Mouse (Mus musculus) gastrocnemius, postnatal 36 days (tissue): Measurements from ENCODE around the gene Acpp. TPM values are rescaled to one million over a fixed set of nuclear protein-coding genes. Genes with fewer than 3 reads are reported as not detected.

Experiments
- DNase-seq, 2 experiments: peaks; one replicate each; pipeline ENCODE4 v3.0.0; 2022
- intact Hi-C: fragments of 180-260 bp; cut with DNase I; formaldehyde crosslinking; loops from one replicate; pipeline ENCODE4 v1.15.1; 2025
- total RNA-seq, 2 experiments: library from RNA; stranded (reverse); gene quantifications; 2 replicates each; pipeline ENCODE4 v1.2.3; 2021

Gene Acpp
- total RNA-seq, 2 experiments from 2014 or later = 0.38 TPM; not detected in 1

DNA sequence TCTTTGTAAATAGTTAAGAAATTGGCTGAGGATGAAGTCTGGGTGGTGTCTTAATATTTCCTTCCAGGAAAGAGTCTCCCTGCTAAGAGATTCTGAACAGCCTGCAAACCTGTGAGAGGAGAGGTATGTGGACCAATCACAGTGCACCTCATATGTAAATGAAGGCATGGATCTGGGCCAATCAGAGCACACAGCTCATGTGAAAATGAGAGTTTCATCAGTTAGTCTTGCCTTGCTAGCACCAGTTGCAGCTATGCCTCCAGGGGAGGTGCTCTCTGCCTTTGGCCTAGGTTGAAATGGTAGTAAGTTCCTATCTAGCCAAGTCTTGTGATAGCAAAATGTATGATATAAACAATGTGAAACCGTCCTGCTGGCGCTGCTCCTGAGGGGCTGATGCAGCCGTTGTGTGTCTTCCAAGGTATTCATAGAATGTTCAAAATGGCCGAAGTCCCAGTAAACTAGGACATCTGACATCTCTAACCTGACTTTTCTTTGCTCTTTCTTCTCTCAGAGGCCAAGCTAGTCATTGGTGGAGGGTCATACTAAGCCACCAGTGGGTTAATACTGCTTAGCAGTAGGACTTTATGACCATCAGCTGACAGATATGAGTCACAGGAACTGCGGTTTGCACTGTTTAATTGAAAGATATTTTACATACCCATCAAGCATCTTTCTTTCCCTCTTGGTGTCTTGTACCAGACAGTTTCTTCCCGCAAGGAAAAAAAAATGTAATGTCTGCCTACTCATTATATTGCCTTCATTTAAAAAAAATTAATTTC lies 32.0 kb downstream of the Acpp start:
- intact Hi-C loops = loop anchor here (1.0 kb wide), 1 partner anchor 28 kb away; no protein-coding TSS in a partner anchor
- DNase-seq = no peak

DNA sequence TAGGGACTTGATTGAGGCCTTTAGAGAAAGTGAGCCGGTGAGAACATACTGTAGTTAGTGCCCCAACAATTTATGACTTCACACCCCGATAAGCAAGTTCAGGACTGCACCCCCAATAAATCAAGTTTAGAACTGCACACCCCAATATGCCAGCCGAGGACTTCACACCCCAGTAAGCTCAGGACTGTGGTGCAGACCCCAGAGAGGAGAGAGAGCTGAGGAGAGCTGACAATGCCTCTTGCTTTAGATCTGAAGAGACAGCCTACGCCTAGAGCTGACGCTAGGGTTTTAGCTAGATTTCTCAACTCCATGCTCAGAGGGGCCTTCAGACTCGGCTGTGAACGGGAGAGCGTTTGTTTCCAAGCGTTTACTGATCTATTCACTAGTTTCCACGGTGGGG lies 32.7 kb downstream of the Acpp start:
- intact Hi-C loops = no loop called here
- DNase-seq = no peak

DNA sequence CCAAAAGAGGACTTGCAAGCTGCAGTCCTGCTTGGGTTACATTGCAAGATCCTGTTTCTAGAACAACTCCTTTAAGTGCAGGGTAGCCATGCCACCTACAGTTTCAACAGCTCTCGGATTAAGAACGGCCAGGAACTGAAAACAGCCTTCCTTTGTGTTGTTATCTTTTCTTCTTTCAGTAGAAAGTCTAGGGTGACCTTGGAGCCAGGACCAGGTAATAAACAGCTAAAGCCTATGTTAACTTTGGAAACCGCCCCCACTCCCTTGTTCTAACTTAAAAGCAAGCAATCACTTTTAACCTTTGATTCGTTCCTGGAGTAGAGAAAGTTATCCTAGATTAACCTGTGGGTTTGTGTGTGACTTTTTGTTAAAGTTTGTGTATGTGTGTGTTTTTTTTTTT lies 33.2 kb downstream of the Acpp start:
- intact Hi-C loops = no loop called here
- no peak for DNase-seq

DNA sequence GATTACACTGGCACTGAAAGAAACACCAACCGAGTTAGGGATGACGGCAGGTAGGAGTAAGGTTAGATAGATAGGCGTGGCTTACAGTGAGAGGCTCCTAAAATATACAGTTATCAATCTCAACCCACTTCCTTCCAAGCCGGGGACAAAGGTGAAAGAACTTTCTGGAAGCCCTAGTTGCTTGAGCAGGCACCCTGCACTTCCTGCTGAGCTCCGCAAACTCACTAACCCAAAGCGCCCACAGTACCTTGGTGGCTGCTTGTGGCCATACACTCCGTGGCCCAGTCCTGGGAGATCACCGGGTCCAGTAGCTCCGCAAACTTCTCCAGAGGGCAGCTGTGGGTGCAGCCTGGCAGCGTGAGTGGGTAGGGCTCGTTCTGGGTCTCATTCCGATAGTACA lies 37.0 kb downstream of the Acpp start:
- no peak for DNase-seq
- intact Hi-C loops = no loop called here

DNA sequence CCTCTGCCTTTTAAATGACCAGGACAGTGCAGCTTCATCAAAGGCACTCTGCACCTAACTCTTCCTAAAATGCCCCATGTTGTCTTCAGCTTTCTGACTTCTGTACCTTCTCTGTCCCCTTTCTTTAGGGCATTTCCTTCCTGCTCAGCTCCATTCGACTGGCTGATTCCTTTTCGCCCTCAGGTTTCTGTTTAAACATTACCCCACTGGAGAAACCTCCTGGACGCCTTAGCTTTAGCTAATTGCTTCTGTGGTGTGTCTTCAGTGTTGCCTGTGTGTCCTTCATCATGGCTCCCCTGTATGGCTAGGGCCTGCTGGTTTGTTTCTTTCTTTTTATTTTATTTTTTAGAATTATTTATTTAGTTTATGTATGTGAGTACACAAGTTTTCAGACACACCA lies 40.5 kb downstream of the Acpp start:
- intact Hi-C loops = no loop called here
- no peak for DNase-seq

DNA sequence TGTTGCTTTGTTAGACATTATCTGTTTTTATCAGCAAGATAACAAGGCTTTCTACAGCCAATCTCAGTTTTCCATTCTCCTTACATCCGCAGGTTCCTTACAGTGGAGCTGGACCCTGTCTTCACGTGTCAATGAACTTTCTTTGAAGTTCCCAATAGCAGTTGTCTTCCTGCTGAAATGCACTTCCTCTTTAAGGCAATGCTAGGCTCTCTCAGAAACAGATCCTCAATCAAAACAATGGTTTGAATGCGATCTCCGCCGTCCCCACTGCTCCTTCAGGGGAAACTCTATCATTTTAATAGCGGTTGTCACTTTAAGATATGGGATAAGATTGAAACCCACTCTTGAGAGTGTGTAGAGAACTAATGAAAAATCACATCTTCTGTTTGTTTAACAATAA lies 52.6 kb downstream of the Acpp start:
- intact Hi-C loops = loop anchor here (10.0 kb wide), 1 partner anchor 1960 kb away; the partner anchor contains the start of gene Alas1
- DNase-seq = no peak

DNA sequence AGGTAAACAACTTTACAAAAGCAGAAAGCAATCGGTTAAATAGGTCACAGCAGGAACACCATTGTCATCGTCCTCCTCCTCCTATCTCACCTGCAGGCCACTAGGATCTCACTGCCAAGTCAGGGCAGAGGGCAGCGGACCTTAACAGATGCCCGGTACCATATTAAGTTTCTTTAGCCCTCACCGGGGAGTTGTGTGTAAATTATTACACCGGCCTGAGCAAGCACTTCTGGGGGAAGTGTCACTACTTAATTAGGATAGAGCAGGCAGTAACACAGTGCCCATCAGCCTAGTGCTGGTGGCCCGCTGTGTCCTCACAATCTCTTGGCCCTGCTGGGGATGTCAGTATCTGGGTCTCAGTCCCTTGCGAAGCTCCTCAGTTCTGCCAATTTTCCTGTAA lies 55.0 kb downstream of the Acpp start:
- intact Hi-C loops = loop anchor here (10.0 kb wide), 1 partner anchor 1962 kb away; the partner anchor contains the start of gene Alas1
- no peak for DNase-seq

DNA sequence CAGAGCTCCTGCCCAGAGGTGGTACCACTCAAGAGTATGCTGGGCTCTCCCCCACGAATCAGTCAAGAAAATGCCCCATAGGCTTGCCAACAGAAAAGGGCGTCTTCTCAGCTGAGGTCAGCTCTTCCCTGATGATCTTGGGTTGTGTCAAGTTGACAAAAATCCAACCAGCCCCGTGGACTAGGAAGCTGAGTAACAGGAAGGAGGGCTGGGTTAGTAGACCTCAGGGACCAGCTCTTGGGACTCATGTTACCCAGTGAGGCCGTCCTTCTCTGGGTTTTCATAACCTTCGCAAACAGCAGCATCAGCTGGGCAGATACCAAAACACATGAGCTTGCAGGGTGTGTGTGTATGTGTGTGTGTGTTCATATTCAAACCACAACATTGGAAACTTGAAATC lies 55.8 kb downstream of the Acpp start:
- DNase-seq = no peak
- intact Hi-C loops = loop anchor here (10.0 kb wide), 1 partner anchor 1963 kb away; the partner anchor contains the start of gene Alas1

DNA sequence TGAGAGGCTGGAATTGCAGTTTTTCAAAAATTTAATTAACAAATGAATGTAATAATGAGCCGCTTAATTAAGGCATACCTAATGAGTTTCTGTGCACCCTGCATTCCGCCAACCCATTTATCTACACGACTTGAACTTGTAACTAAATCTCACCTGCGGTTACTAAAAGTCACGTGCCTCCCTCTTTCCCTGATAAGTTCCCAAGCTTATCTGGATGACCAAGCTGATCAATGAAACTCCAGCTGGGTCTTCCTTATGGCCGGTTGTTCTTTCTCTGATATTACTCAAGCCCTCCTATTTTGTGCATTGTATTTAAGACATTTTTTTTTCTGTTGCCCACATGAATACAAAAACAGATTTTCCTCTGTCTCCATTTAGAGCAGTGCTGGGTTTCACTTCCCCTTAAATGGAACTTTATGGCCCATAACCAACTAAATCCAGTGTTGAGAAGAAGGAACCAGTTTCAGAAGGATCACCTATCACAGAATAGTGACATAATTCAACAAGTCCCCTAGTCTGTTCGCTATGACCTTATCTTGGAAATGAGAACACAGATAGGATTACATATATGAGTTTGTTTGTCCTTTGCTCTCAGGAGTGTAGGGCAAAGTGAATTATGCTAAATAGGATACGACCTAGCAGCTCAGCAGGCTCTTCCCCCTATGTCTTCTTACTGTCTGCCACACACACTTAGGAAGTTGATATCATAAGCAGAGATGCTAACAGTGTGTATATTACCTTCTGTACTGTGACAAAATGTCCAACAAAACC lies 56.6 kb downstream of the Acpp start:
- DNase-seq = no peak

DNA sequence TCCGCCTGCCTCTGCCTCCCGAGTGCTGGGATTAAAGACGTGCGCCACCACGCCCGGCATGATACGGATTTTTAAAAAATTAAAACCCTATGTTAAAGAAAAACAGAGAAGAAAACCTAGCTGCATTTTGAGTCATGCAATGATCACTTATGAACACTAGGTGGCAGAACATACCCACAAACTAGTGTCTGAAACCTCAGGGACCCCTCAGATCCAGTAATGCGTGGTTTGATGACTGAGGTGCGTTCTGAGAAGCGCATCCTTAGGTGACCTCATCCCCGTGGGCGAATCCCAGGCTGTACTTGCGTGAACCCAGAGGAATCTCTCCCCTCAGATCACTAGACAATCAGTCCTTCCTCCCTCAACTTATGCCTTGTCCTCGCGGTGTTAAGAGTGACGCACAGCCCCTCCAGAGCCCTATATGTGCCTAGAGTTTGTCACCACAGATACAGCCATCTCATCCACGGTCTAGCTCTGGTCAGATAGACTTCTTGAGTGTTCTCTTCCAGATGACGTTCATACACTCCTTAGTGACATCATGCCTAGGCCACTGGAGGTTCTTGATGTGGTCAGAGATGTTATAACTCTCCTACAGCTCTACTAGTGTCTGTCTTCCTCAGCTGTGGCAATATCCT lies 59.9 kb downstream of the Acpp start:
- intact Hi-C loops = loop anchor here (1.0 to 2.0 kb wide), 2 partner anchors 29 to 97 kb away; no protein-coding TSS in a partner anchor
- DNase-seq = no peak

More for the DNA sequence above, 56.6 kb downstream of the Acpp start:
- intact Hi-C loops = loop anchor here (10.0 kb wide), 1 partner anchor 1964 kb away; the partner anchor contains the start of gene Alas1

DNA sequence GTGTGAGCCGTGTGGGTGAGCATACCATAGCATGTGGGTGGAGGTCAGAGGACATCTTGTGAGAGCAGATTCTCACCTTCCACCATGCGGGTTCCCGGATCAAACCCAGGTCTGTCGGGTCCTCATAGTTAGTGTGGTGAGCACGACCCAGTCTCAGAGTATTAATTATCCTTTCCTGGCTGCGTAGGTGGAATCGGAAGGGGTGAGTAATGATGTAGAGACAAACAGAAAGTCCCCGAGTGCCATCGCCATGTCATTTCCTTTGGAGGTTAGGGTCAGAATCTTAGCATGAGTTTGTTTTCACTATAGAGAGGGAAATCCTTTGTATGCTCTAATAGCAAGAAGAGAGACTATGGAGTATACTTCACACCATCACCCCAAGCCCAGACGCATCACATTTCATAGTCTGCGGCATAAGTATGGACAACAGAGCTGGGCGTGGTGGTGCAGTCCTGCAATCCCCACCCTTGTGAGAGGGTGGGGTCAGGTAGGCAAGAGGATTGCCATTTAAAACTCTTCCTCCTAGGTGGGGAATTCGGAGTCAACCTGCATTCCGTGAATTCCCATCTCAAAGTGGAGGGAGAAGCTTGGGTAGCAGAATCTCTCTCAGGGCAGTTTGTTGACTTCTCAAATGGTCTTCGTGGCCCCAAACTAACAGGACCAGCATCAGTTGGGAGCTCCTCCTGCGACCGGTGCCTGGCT lies 62.3 kb downstream of the Acpp start:
- intact Hi-C loops = no loop called here
- no peak for DNase-seq

DNA sequence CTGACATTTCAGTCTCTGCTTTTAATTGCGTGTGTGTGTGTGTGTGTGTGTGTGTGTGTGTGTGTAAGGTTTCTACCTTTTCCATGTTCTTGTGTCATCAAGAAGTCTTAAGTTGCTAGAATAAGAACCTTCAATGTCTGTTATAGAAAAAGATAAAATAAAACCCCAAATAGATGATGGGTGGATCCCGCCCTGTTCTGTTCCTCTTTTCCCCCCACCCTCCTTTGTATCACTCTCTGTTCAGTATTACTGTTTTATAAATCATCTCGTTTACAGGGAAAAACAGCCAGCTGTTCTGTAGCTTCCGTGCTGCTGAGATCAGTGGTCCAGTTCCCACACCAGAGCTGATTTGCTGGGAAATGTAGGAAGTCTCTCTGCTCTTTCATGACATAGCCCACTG lies 65.5 kb downstream of the Acpp start:
- intact Hi-C loops = no loop called here
- no peak for DNase-seq

DNA sequence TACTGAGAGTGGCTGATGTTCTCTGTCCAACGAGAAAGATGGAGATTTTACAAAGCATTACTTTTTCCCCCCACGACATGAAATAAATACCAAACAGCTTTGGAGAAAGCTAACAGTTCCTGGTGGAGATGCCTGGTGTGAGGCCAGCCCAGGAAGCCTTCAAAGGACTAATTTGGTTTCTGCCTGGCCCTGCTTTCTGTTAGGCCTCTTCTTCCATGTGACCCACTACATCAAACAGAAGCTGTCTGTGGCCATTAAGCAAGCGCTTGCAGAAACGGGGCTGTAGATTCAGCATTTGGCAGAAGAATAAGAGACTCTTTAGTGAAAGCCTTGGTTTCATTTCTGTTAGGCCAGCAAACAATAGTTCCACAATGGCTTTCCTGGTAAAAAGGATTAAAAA lies 65.9 kb downstream of the Acpp start:
- intact Hi-C loops = no loop called here
- DNase-seq = no peak

DNA sequence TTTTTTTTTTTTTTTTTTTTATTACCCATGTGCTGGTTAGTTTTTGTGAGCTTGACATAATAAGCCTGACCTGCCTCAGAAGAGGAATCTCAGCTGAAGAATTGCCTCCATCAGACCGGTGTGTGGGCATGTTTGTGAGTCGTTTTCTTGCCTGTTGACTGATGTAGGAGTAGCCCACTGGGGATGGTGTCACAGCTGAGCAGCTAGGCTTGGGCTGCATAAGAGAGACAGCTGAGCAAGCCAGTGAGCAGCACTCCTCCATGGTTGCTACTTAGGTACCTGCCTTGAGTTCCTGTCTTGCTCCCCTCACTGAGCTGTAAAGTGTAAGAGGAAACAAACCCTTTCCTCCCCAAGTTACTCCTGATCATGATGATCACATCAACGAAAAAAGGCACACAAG lies 67.6 kb downstream of the Acpp start:
- intact Hi-C loops = no loop called here
- DNase-seq = no peak

DNA sequence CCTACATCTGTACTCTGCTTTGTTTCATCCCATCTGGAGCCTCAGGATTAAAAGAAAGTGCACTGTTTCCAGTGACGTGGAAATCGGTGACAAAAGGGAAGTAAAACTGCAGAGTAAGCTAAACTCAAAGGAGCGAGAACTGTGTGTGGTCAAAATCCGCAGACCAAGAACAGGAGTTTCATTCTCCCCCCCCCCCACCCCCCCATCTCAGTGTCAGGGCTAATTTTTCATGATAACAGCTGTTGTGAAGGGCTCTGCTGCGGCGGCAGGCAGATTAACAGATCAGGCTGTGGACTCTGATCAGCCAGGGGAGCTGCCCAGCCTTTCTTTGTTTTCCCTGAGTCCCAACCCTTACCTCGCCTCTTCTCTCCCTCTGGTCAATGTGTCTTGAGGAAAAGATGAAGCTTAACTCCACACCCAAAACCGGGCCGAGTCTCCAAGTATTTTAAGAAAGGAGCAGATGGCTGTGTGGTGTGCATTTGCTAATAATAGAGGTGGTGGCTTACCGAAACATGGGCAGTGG lies 68.1 kb downstream of the Acpp start:
- intact Hi-C loops = no loop called here
- no peak for DNase-seq

DNA sequence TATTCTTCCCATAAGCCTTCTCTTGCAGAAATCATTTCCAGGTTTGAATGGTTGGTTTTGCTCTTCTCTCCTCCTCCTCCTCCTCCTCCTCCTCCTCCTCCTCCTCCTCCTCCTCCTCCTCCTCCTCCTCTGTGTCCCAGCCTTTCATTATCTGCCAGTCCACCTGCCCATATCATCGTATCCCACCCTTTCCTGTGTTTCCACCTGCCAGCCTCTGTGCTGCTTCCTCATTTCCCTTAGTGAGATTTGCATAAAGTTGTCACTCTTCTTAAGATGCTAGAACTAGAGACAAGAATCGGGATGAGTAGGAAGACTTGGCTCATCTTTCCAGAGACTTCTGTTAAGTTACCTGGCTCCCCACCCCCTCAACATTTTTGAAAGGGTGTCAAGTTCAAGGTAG lies 73.0 kb downstream of the Acpp start:
- intact Hi-C loops = no loop called here
- DNase-seq = no peak

DNA sequence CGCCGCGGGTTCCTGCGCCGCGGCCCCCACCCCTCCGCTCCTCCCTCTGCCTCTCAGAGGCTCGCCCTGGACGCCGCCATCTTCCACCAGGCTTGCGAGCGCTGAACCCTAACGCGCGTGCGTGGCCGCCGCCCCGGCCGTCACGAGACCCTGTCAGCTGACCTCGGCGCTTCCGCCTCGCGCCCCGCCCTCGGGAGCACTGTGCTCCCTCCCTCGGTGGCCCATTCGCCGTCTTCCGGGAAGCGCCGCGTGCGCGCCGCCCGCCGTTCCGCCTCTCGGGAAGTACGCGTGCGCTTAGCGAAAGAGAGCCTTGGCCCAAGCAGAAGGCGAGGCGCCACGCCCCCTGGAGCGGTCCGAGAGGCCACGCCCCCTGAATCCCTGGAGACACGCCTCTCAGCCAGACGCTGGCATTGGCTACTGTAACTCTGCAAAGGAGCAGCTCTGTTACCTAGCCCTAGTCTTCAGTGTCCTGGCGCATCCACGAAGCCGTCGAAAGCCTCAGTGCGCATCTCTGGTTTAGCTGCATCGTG lies 74.7 kb downstream of the Acpp start, which contains the start of gene Dnajc13:
Gene Dnajc13 (minus strand): TSS at position 108 of the 530 bp plus-strand sequence.
- intact Hi-C loops = no loop called here
- DNase-seq = peak; percentile 97

DNA sequence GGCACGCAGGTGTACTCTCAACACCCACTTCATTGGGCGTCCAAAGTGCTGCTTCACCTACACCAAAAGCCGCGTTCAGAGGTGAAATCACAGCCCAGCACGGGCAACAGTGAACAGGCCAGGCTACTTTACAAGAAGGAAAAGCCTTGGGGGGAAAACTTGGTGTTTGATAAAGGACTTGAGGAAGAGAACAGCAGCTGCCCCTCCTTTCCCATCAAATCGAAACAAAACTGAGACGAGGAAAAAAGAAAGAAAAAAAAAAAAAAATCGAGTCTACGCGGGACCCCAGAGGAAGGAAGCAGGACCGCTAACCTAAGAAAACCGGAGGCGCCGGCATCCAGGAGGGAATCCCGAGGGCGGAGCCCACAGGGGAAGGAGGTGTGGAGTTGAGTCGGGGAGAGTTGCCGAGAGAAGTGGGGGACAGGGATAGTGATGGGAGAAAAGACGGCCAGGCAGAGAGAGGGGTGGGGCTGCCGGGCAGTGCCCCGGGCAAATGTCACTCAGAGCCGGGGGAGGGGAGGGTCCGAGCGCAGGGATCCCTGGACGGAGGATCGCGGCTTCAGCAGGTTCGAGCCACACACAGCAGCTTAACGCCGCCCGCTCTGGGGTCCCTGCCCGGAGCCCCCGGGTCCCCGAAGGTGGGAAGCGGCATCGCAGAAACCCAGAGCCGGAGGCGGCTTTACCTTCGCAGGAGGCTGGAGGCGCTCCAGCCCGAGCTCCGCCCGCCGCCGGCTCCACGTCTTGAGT lies 75.4 kb downstream of the Acpp start:
- peak in 1 of 2 experiments; percentile 18 for DNase-seq
- intact Hi-C loops = no loop called here

DNA sequence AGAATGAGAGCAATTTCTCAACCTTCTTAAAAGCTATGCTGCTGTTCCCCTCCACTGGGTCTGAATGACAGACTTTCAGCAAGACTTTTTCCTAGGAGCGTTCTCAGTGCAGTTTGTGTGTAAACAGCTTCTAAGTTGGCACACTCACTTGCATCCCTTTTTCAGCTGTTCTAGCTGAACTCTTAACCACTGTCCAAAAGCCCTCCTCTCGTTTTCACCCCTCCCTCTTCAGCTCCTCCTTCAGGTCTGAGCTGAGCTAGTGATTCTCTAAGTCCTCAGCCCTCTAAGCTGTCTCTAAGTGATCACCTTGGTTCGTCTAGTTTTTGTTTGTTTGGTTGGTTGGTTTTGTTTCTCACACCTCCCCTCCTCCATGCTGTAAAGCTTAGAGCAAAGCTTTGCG lies 77.2 kb downstream of the Acpp start:
- no peak for DNase-seq
- intact Hi-C loops = no loop called here
